Mouse (Mus musculus) heart, adult 2 months (tissue): Measurements from ENCODE around the gene Col9a3.

ENCODE experiments used
- CTCF ChIP-seq: fragments of 200-600 bp; IDR thresholded peaks from 2 replicates; pipeline ENCODE4 v1.8.1; 2022; ENCODE audit warnings: antibody characterized with exemption, mild to moderate bottlenecking, moderate library complexity
- EP300 ChIP-seq: fragments of 200-500 bp; IDR thresholded peaks from 2 replicates; pipeline ENCODE4 v1.6.1; 2011; ENCODE audit warnings: low read depth, low read length, control low read depth; ENCODE audit not compliant: insufficient read depth

DNA sequence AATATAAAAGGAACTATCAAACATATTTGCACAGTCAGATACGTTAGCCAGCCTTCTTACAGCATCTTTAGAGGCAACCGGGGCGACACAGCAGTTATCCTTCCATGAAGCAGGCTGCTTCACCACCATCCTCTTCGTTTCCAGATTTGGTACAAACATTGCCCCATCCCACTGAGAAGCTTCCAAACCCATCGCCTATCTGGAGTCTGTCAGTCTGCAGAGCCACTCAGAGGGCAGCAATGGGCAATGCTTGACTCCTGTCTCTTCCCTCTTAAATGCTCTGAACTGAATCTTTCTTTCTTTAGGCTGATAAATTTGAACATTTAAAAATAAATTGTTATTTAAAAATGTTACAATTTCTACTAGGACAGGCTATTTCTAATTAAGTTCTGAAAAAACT lies 60.8 kb downstream of the Col9a3 start:
- TF ChIP-seq CTCF (no peak), EP300 (no peak)
